Mouse (Mus musculus) CH12.LX (cell line): ENCODE results near the gene Smcr8. TPM values are rescaled to one million over a fixed set of nuclear protein-coding genes. Genes with fewer than 3 reads are reported as not detected.

Experiments used
- DNase-seq: peaks from one replicate; pipeline ENCODE4 v3.0.0-alpha.2; 2013; ENCODE audit errors: extremely low read depth
- H3K27ac ChIP-seq: 2 replicates; pipeline ENCODE4 v1.5.1; 2012; ENCODE audit warnings: low read depth, mild to moderate bottlenecking, control low read depth, moderate library complexity; ENCODE audit not compliant: insufficient read depth
- H3K27me3 ChIP-seq: replicated peaks from 2 replicates; pipeline ENCODE3; 2012; ENCODE audit warnings: inconsistent platforms
- H3K36me3 ChIP-seq, 2 experiments: replicated peaks in 1 of 2; 2 replicates each; pipeline versions ENCODE3 to v1.6.1; 2012; ENCODE audit warnings: inconsistent platforms in 1 of 2, low read length in 1 of 2, mild to moderate bottlenecking in 1 of 2, mixed read lengths in 1 of 2, moderate library complexity in 1 of 2; ENCODE audit not compliant: control insufficient read depth in 1 of 2, insufficient read depth in 1 of 2
- H3K4me1 ChIP-seq, 2 experiments: 2 replicates each; pipeline ENCODE4 v1.6.1; 2012; ENCODE audit warnings: inconsistent platforms in 1 of 2, moderate library complexity in 1 of 2; ENCODE audit not compliant: insufficient read depth in 2 of 2, control insufficient read depth in 1 of 2
- H3K4me2 ChIP-seq: 2 replicates; pipeline ENCODE4 v1.6.1; 2012; ENCODE audit warnings: low read depth, mild to moderate bottlenecking, control low read depth; ENCODE audit not compliant: poor library complexity, insufficient read depth, severe bottlenecking
- H3K4me3 ChIP-seq, 3 experiments: fragments of 150-350 bp in 1 of 3; sonication (generic) in 1 of 3; replicated peaks in 1 of 3; 2 replicates each; pipeline versions ENCODE3 to v1.5.1; 2011 to 2012; ENCODE audit warnings: low read depth in 2 of 3, low read length in 2 of 3, mild to moderate bottlenecking in 2 of 3, moderate library complexity in 2 of 3, control low read depth in 1 of 3, improper control_type of control experiment in 1 of 3, inconsistent platforms in 1 of 3, mixed read lengths in 1 of 3; ENCODE audit not compliant: poor library complexity in 1 of 3
- H3K79me2 ChIP-seq: replicated peaks from 2 replicates; pipeline ENCODE4 v1.6.1; 2012; ENCODE audit warnings: mild to moderate bottlenecking, moderate library complexity; ENCODE audit not compliant: control insufficient read depth, poor library complexity, insufficient read depth, severe bottlenecking; ENCODE audit errors: extremely low read depth
- H3K9ac ChIP-seq: 2 replicates; pipeline ENCODE4 v1.6.1; 2012; ENCODE audit warnings: low read depth, mild to moderate bottlenecking, control low read depth, moderate library complexity; ENCODE audit not compliant: insufficient read depth
- H3K9me3 ChIP-seq: replicated peaks from 2 replicates; pipeline ENCODE3; 2012; ENCODE audit warnings: low read length, inconsistent platforms, mixed read lengths
- CHD2 ChIP-seq: IDR thresholded peaks from 2 replicates; pipeline ENCODE4 v1.6.1; 2011; ENCODE audit warnings: low read length, improper control_type of control experiment
- CTCF ChIP-seq, 2 experiments: IDR thresholded peaks in 1 of 2; conservative IDR thresholded peaks in 1 of 2; 2 replicates each; pipeline ENCODE4 v1.5.1; 2011 to 2012; ENCODE audit warnings: low read depth in 2 of 2, low read length in 2 of 2, improper control_type of control experiment in 1 of 2, inconsistent platforms in 1 of 2, mild to moderate bottlenecking in 1 of 2, moderate library complexity in 1 of 2
- EP300 ChIP-seq: IDR thresholded peaks from 2 replicates; pipeline ENCODE4 v1.6.1; 2011; ENCODE audit warnings: low read length, improper control_type of control experiment
- ETS1 ChIP-seq: conservative IDR thresholded peaks from 2 replicates; pipeline ENCODE4 v1.6.1; 2012; ENCODE audit warnings: low read depth, mild to moderate bottlenecking, inconsistent platforms, low read length, improper control_type of control experiment, moderate library complexity
- HCFC1 ChIP-seq: IDR thresholded peaks from 2 replicates; pipeline ENCODE4 v1.6.1; 2012; ENCODE audit warnings: low read depth, mild to moderate bottlenecking, inconsistent platforms, low read length, improper control_type of control experiment
- JUN ChIP-seq: IDR thresholded peaks from 2 replicates; pipeline ENCODE4 v1.6.1; 2011; ENCODE audit warnings: low read depth, mild to moderate bottlenecking, low read length, improper control_type of control experiment, moderate library complexity; ENCODE audit not compliant: insufficient read depth
- MAFK ChIP-seq: IDR thresholded peaks from 2 replicates; pipeline ENCODE4 v1.6.1; 2011; ENCODE audit warnings: low read length, improper control_type of control experiment; ENCODE audit not compliant: insufficient replicate concordance
- PAX5 ChIP-seq: IDR thresholded peaks from 2 replicates; pipeline ENCODE4 v1.6.1; 2012; ENCODE audit warnings: low read length, inconsistent platforms, mixed read lengths
- SIN3A ChIP-seq: IDR thresholded peaks from 2 replicates; pipeline ENCODE4 v1.6.1; 2012; ENCODE audit warnings: low read length, improper control_type of control experiment, inconsistent platforms
- USF2 ChIP-seq: conservative IDR thresholded peaks from 2 replicates; pipeline ENCODE4 v1.6.1; 2011; ENCODE audit warnings: low read depth, low read length, improper control_type of control experiment
- dilution Hi-C: fragments of 300-500 bp; cut with MboI; formaldehyde crosslinking; loops from 2 replicates; pipeline ENCODE4 v1.14.3; 2020; ENCODE audit warnings: low sequenced_read_pairs; ENCODE audit not compliant: extremely low pct_unique_long_range_greater_than_20kb, extremely low pct_ligation_motif_present
- in situ Hi-C: fragments of 300-500 bp; cut with MboI; formaldehyde crosslinking; loops from 3 replicates; pipeline ENCODE4 v1.14.3; 2019; ENCODE audit warnings: low sequenced_read_pairs, low pct_ligation_motif_present, low pct_unique_long_range_greater_than_20kb, mixed read lengths
- polyA plus RNA-seq: library from polyadenylated mRNA; unstranded; fragments of >175 nt; gene quantifications from 2 replicates; pipeline ENCODE4 v1.2.1, GENCODE M21; 2012; ENCODE audit warnings: low read depth; ENCODE audit not compliant: insufficient read length
- total RNA-seq, 2 experiments: library from RNA; depleted of rRNA; stranded (reverse); fragments of 300-350 nt in 1 of 2; fragments of >200 nt in 1 of 2; gene quantifications; 2 replicates each; pipeline ENCODE4 v1.2.3; 2012 to 2014

The Smcr8 gene
- total and polyA plus RNA-seq, 3 experiments = 11.0 to 27.5 (median 22.4) TPM

DNA sequence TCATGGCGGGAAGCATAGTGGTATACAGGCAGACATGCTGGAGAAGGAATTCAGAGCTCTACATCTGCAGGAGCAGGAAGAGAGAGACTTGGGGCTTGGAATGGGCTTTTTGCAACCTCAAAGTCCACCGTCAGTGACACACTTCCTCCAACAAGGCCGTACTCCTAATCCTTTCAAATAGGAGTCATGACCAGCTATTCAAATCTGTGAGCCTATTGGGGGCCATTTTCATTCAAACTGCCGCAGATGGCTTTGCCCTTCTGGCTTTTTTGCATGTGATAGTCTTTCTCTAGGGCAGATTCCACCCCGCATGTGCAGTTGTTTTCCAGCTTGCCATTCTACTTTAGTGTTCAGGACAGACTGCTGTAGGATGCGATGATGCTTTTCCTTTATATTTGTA, 59.6 kb downstream of the Smcr8 start:
- Histone ChIP-seq H3K4me3 (no peak overlapping the region), H3K4me2 (no peak overlapping the region), H3K27me3 (no peaks in the 10 kb centered on the region), H3K9ac (no peak overlapping the region), H3K27ac (no peak overlapping the region), H3K9me3 (no peaks in the 10 kb centered on the region), H3K36me3 (peaks cover 9 to 78% of the 10 kb centered on the region in 2 experiments), H3K4me1 (peaks cover 0 to 26% of the 10 kb centered on the region in 2 experiments; a peak in 2 of 4 replicates), H3K79me2 (peaks cover 30% of the 10 kb centered on the region)
- no peak for TF ChIP-seq ETS1
- TF ChIP-seq PAX5 = no peak
- TF ChIP-seq JUN = no peak
- TF ChIP-seq MAFK = no peak
- no peak for TF ChIP-seq HCFC1
- TF ChIP-seq EP300 = no peak
- no peak for TF ChIP-seq SIN3A
- TF ChIP-seq USF2 = no peak
- no peak for TF ChIP-seq CTCF (conservative IDR thresholded peaks at IDR 0.05 in 1 of 2, IDR thresholded peaks at IDR 0.05 in 1 of 2; ENCODE audit: low read depth in 2 of 2, low read length in 2 of 2)
- TF ChIP-seq CHD2 = no peak
- no peak for DNase-seq
- dilution Hi-C loops = no loop called here
- in situ Hi-C loops = loop anchor here (5.0 kb wide), 1 partner anchor 35 kb away; no protein-coding TSS in a partner anchor

Other genes with a start within 250 kb of the Smcr8 start
- 40.5 and 55.0 TPM in 2 replicates for gene Alkbh5, start 241.1 kb upstream of the Smcr8 start, total RNA-seq (2012; rRNA removed)
- gene Alkbh5, start 241.1 kb upstream of the Smcr8 start, total RNA-seq (2014; rRNA removed) = 37.2 and 42.7 TPM in 2 replicates
- gene Alkbh5, start 241.1 kb upstream of the Smcr8 start, polyA plus RNA-seq = 33.8 and 39.6 TPM in 2 replicates
- gene Llgl1, start 77.8 kb upstream of the Smcr8 start, total RNA-seq (2012; rRNA removed) = 9.9 and 11.1 TPM in 2 replicates
- gene Llgl1, start 77.8 kb upstream of the Smcr8 start, total RNA-seq (2014; rRNA removed) = 6.8 and 7.5 TPM in 2 replicates
- 8.8 and 9.8 TPM in 2 replicates for gene Llgl1, start 77.8 kb upstream of the Smcr8 start, polyA plus RNA-seq
- gene Flii, start 50.3 kb upstream of the Smcr8 start, total RNA-seq (2012; rRNA removed) = 99.3 and 112 TPM in 2 replicates
- 43.9 and 49.5 TPM in 2 replicates for gene Flii, start 50.3 kb upstream of the Smcr8 start, total RNA-seq (2014; rRNA removed)
- 71.4 and 88.6 TPM in 2 replicates for gene Flii, start 50.3 kb upstream of the Smcr8 start, polyA plus RNA-seq
- gene Mief2, start 49.1 kb upstream of the Smcr8 start, total RNA-seq (2012; rRNA removed) = 12.7 and 16.3 TPM in 2 replicates
- gene Mief2, start 49.1 kb upstream of the Smcr8 start, total RNA-seq (2014; rRNA removed) = 6.8 and 7.2 TPM in 2 replicates
- 9.9 and 10.9 TPM in 2 replicates for gene Mief2, start 49.1 kb upstream of the Smcr8 start, polyA plus RNA-seq
- gene Top3a, start 159 bp upstream of the Smcr8 start, total RNA-seq (2012; rRNA removed) = 28.8 and 28.9 TPM in 2 replicates
- 19.6 and 20.6 TPM in 2 replicates for gene Top3a, start 159 bp upstream of the Smcr8 start, total RNA-seq (2014; rRNA removed)
- gene Top3a, start 159 bp upstream of the Smcr8 start, polyA plus RNA-seq = 38.9 and 43.7 TPM in 2 replicates
- 136 and 189 TPM in 2 replicates for gene Shmt1, start 34.2 kb downstream of the Smcr8 start, total RNA-seq (2012; rRNA removed)
- 197 and 235 TPM in 2 replicates for gene Shmt1, start 34.2 kb downstream of the Smcr8 start, total RNA-seq (2014; rRNA removed)
- 178 TPM in 2 replicates for gene Shmt1, start 34.2 kb downstream of the Smcr8 start, polyA plus RNA-seq
- gene Dhrs7b, start 53.1 kb downstream of the Smcr8 start, total RNA-seq (2012; rRNA removed) = 63.5 and 63.7 TPM in 2 replicates
- gene Dhrs7b, start 53.1 kb downstream of the Smcr8 start, total RNA-seq (2014; rRNA removed) = 59.2 and 59.6 TPM in 2 replicates
- gene Dhrs7b, start 53.1 kb downstream of the Smcr8 start, polyA plus RNA-seq = 43.3 and 46.6 TPM in 2 replicates
- gene Tmem11, start 101.7 kb downstream of the Smcr8 start, total RNA-seq (2012; rRNA removed) = 83.0 and 83.6 TPM in 2 replicates
- 62.8 and 71.1 TPM in 2 replicates for gene Tmem11, start 101.7 kb downstream of the Smcr8 start, total RNA-seq (2014; rRNA removed)
- 112 and 117 TPM in 2 replicates for gene Tmem11, start 101.7 kb downstream of the Smcr8 start, polyA plus RNA-seq
- 3.1 and 5.0 TPM in 2 replicates for gene Natd1, start 137.2 kb downstream of the Smcr8 start, total RNA-seq (2012; rRNA removed)
- 1.9 and 2.1 TPM in 2 replicates for gene Natd1, start 137.2 kb downstream of the Smcr8 start, total RNA-seq (2014; rRNA removed)
- gene Natd1, start 137.2 kb downstream of the Smcr8 start, polyA plus RNA-seq = 4.3 and 5.2 TPM in 2 replicates
- gene Map2k3, start 154.5 kb downstream of the Smcr8 start, total RNA-seq (2012; rRNA removed) = 35.2 and 35.5 TPM in 2 replicates
- 11.2 and 13.7 TPM in 2 replicates for gene Map2k3, start 154.5 kb downstream of the Smcr8 start, total RNA-seq (2014; rRNA removed)
- 87.6 and 92.5 TPM in 2 replicates for gene Map2k3, start 154.5 kb downstream of the Smcr8 start, polyA plus RNA-seq
- gene Kcnj12, start 245.0 kb downstream of the Smcr8 start, total RNA-seq (2012; rRNA removed) = not detected in 2 replicates
- not detected in 2 replicates for gene Kcnj12, start 245.0 kb downstream of the Smcr8 start, total RNA-seq (2014; rRNA removed)
- gene Kcnj12, start 245.0 kb downstream of the Smcr8 start, polyA plus RNA-seq = not detected in 2 replicates